Mouse (Mus musculus) liver, postnatal 0 days (tissue): ENCODE measurements around the gene Evi2a.

ENCODE experiments used
- CTCF ChIP-seq: sonication (generic); IDR thresholded peaks from 2 replicates; pipeline ENCODE4 v1.5.1; 2016; ENCODE audit warnings: antibody characterized with exemption, low read depth
- EP300 ChIP-seq: IDR thresholded peaks from 2 replicates; pipeline ENCODE4 v1.6.1; 2016; ENCODE audit warnings: antibody characterized with exemption, low read depth, mild to moderate bottlenecking

- TF ChIP-seq EP300 (no peak), CTCF (no peak)
These were observed 46.4 kb downstream of the Evi2a start for GRCm38 (mm10) chr11:79483876-79484528.
